In genomic region chr13:98031642-98031960, GRCm38 (mm10) we compare ENCODE assay signal across 7 mouse cellular contexts.
A peak's percentile ranks its signal among the peaks of the same experiment; 100 is the strongest.
DNase-seq lines count a peak whose midpoint lies in the region; ATAC-seq and TF ChIP-seq lines count a peak whose summit lies in the region.

No protein-coding gene starts in this region.

- peak overlapping the region; percentile 44 for H3K4me2 ChIP-seq in forebrain, embryonic 16.5 days (ENCODE audit: low read length)
- peak overlapping the region; percentile 40 for H3K4me2 ChIP-seq in liver, embryonic 14.5 days (ENCODE audit: low read depth)

- TF ChIP-seq EP300 in liver, embryonic 14.5 days (IDR thresholded peaks at IDR 0.05; ENCODE audit: low read depth) = no peak

- TF ChIP-seq CTCF in spleen, adult 2 months (IDR thresholded peaks at IDR 0.05; ENCODE audit: extremely low read depth, insufficient read depth, insufficient read length, insufficient replicate concordance) = no peak
- no peak for TF ChIP-seq CTCF in liver, embryonic 14.5 days (IDR thresholded peaks at IDR 0.05; ENCODE audit: low read depth)

- H3K27ac ChIP-seq in spleen, adult 2 months (ENCODE audit: insufficient read depth, low read length) = no peak overlapping the region
- no peak overlapping the region for H3K27ac ChIP-seq in forebrain, embryonic 16.5 days (ENCODE audit: low read length)
- no peak overlapping the region for H3K27ac ChIP-seq in liver, embryonic 14.5 days

- peak; percentile 46 for ATAC-seq in forebrain, embryonic 16.5 days
- no peak for ATAC-seq in liver, embryonic 14.5 days (ENCODE audit: insufficient read depth)

- DNase-seq in spleen, adult 2 months (ENCODE audit: low read depth in 1 of 2, low spot score in 2 of 2) = no peak
- no peak for DNase-seq in spleen, postnatal 36 days (ENCODE audit: low spot score in 2 of 2)
- DNase-seq in liver, embryonic 14.5 days (ENCODE audit: low read depth in 3 of 3, low spot score in 3 of 3) = no peak
- no peak for DNase-seq in ovary, adult 18-20 months (ENCODE audit: low spot score)
- DNase-seq in thymus, postnatal 0 days (ENCODE audit: low spot score) = no peak
- DNase-seq in cerebellum, postnatal 10 days = no peak

- 23% methylated on average over 5 of the region's 5 CpGs for WGBS in spleen, adult 2 months
- WGBS in forebrain, embryonic 16.5 days = 29% methylated on average over 5 of the region's 5 CpGs
- WGBS in liver, embryonic 14.5 days (ENCODE audit: insufficient replicate concordance) = 14% methylated on average over 5 of the region's 5 CpGs

- H3K9ac ChIP-seq in forebrain, embryonic 16.5 days (replicated peaks; ENCODE audit: low read depth, low read length) = no peak overlapping the region
- no peak overlapping the region for H3K9ac ChIP-seq in liver, embryonic 14.5 days (replicated peaks)

- TF ChIP-seq POLR2A in spleen, adult 2 months (IDR thresholded peaks at IDR 0.05; ENCODE audit: low read depth, low read length) = no peak

- H3K36me3 ChIP-seq in spleen, adult 2 months (ENCODE audit: control insufficient read depth, insufficient read depth, low read length) = no peaks in the 10 kb centered on the region
- no peaks in the 10 kb centered on the region for H3K36me3 ChIP-seq in forebrain, embryonic 16.5 days (ENCODE audit: control insufficient read depth, insufficient read depth)
- H3K36me3 ChIP-seq in liver, embryonic 14.5 days (replicated peaks; ENCODE audit: control insufficient read depth, insufficient read depth, low read depth) = no peaks in the 10 kb centered on the region

- H3K9me3 ChIP-seq in forebrain, embryonic 16.5 days (ENCODE audit: control insufficient read depth, low read length) = no peaks in the 10 kb centered on the region
- H3K9me3 ChIP-seq in liver, embryonic 14.5 days (ENCODE audit: control insufficient read depth, low read length) = no peaks in the 10 kb centered on the region

- no peaks in the 10 kb centered on the region for H3K27me3 ChIP-seq in spleen, adult 2 months (ENCODE audit: control insufficient read depth, insufficient read depth, low read length)
- H3K27me3 ChIP-seq in forebrain, embryonic 16.5 days (replicated peaks; ENCODE audit: control insufficient read depth, insufficient read depth, low read length) = no peaks in the 10 kb centered on the region
- no peaks in the 10 kb centered on the region for H3K27me3 ChIP-seq in liver, embryonic 14.5 days (ENCODE audit: control insufficient read depth, insufficient read depth, low read length)

- H3K4me1 ChIP-seq in spleen, adult 2 months (ENCODE audit: control insufficient read depth, insufficient read depth, insufficient read length) = peaks cover 2% of the 10 kb centered on the region; the same call in 1 of the 2 replicates
- H3K4me1 ChIP-seq in forebrain, embryonic 16.5 days (replicated peaks; ENCODE audit: control insufficient read depth, insufficient read depth, low read length) = peaks cover 10% of the 10 kb centered on the region
- no peaks in the 10 kb centered on the region for H3K4me1 ChIP-seq in liver, embryonic 14.5 days (replicated peaks; ENCODE audit: control insufficient read depth in 2 of 2, insufficient read depth in 2 of 2, low read length in 1 of 2)

- H3K4me3 ChIP-seq in spleen, adult 2 months (ENCODE audit: extremely low read depth, insufficient read depth, insufficient read length) = peak overlapping the region; percentile 29
- H3K4me3 ChIP-seq in forebrain, embryonic 16.5 days (replicated peaks; ENCODE audit: low read length) = peak overlapping the region; percentile 24
- peak overlapping the region in 1 of 2 experiments; percentile 34; a peak in 2 of 4 replicates for H3K4me3 ChIP-seq in liver, embryonic 14.5 days (ENCODE audit: insufficient read depth in 1 of 2, low read depth in 2 of 2, low read length in 2 of 2)
